Mouse (Mus musculus) liver, embryonic 11.5 days (tissue): ENCODE data around the gene Ccdc138. TPM values are rescaled to one million over a fixed set of nuclear protein-coding genes. Genes with fewer than 3 reads are reported as not detected.

Source experiments
- ATAC-seq: fragments of 200-750 bp; cut with Nextera tagmentation; replicated peaks from 2 replicates; pipeline ENCODE4 v1.8.0; 2017; ENCODE audit warnings: moderate number of reproducible peaks, mild to moderate bottlenecking, moderate TSS enrichment, moderate library complexity; ENCODE audit not compliant: low FRiP score
- DNase-seq: peaks from one replicate; pipeline ENCODE4 v3.0.0-alpha.2; 2017; ENCODE audit warnings: low spot score
- H3K27ac ChIP-seq: fragments of 300-500 bp; sonication (generic); 2 replicates; pipeline ENCODE4 v1.5.1; 2014; ENCODE audit warnings: mild to moderate bottlenecking, low read depth, low read length, control low read depth
- H3K27me3 ChIP-seq: fragments of 300-500 bp; sonication (generic); replicated peaks from 2 replicates; pipeline ENCODE4 v1.6.1; 2014; ENCODE audit warnings: low read length, mixed read lengths; ENCODE audit not compliant: control insufficient read depth, insufficient read depth
- H3K36me3 ChIP-seq: fragments of 300-500 bp; sonication (generic); 2 replicates; pipeline ENCODE4 v1.6.1; 2014; ENCODE audit warnings: mild to moderate bottlenecking, low read length, moderate library complexity, mixed read lengths; ENCODE audit not compliant: control insufficient read depth, insufficient read depth
- H3K4me1 ChIP-seq: fragments of 300-500 bp; sonication (generic); replicated peaks from 2 replicates; pipeline ENCODE4 v1.6.1; 2014; ENCODE audit warnings: low read length, mixed read lengths; ENCODE audit not compliant: control insufficient read depth, insufficient read depth
- H3K4me2 ChIP-seq: fragments of 300-500 bp; sonication (generic); 2 replicates; pipeline ENCODE4 v1.6.1; 2014; ENCODE audit warnings: mild to moderate bottlenecking, control low read depth, moderate library complexity
- H3K4me3 ChIP-seq: fragments of 300-500 bp; sonication (generic); 2 replicates; pipeline ENCODE4 v1.5.1; 2014; ENCODE audit warnings: low read depth, low read length, control low read depth
- H3K9ac ChIP-seq: fragments of 300-500 bp; sonication (generic); 2 replicates; pipeline ENCODE4 v1.6.1; 2014; ENCODE audit warnings: low read depth, low read length, control low read depth
- H3K9me3 ChIP-seq: fragments of 300-500 bp; sonication (generic); 2 replicates; pipeline ENCODE4 v1.6.1; 2016; ENCODE audit warnings: low read length, inconsistent platforms, mixed read lengths; ENCODE audit not compliant: control insufficient read depth
- WGBS: fragments of 180-500 bp; shearing (Covaris S2); extraction: QIAGEN DNeasy Blood & Tissue Kit; methylation state at CpG from one replicate; pipeline ENCODE4 v1.1.7; 2014; 5-methylcytosine and 5-hydroxymethylcytosine counted together
- polyA plus RNA-seq: library from polyadenylated mRNA; unstranded; fragments of >200 nt; fragmentation: Nextera tagmentation; extraction: Ambion mirVana; gene quantifications from 2 replicates; pipeline ENCODE4 v1.2.1, GENCODE M21; 2014

Gene Ccdc138
- polyA plus RNA-seq, 1 experiment from 2014 or later, result 5.3 TPM

DNA sequence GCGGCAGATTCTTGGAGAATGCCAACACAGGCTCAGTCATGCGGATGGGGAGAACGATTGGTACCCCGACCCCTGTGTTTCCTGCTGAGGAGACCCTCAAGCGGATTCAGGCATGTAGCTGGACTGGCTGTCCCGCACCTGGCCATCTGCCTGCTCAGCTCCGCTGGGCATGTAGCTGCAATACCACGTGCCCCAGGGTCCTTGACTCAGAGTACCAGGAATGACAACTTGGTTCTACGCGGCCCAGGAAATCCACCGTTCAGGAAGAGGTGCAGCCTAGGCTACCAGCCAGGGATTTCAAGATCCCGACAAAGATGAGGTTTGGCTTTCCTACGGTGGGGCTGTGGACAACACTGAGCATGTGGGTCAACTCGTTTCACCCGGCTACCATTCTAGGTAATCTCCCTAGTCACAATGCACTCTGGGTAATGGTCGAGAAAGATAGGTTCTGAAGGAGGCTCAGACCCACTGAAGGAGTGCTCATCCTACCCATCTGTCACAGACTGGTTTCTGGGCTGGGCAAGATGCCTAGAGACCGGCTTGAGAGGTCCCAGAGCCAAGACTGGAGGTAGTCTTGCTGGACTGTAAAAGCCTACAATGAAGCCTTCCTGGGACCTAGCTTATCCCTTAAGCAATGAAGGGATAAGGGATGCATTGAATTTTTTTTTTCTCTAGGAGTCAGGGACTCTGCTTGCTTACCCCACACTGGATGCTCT is 120.9 kb downstream of the Ccdc138 start:
- Histone ChIP-seq H3K9me3 (no peaks in the 10 kb centered on the region), H3K9ac (no peak overlapping the region), H3K27ac (no peak overlapping the region), H3K4me1 (no peaks in the 10 kb centered on the region), H3K36me3 (no peaks in the 10 kb centered on the region), H3K4me2 (no peak overlapping the region), H3K27me3 (no peaks in the 10 kb centered on the region), H3K4me3 (no peak overlapping the region)
- no peak for ATAC-seq
- no peak for DNase-seq
- 82% methylated on average over 17 of the region's 17 CpGs for WGBS

DNA sequence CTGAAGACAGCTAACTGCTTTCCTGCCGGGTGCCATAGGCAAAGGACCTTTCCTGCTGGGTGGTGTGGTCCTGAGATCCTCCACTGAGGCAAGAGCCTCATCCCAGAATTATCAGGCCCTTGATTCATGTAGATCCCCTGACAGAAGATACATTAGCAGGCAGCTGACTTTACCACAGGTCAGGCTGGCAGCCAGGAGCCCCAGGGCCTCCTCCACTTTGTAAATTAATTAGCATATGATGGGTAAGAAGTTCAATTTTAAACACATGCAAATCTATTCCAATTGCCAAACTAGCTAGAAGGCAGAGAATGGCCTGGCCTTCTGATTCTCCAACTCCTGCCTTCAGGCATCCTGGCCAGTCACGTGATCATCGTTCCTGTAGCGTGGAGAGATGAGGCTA is 121.5 kb downstream of the Ccdc138 start:
- Histone ChIP-seq H3K36me3 (no peaks in the 10 kb centered on the region), H3K4me3 (no peak overlapping the region), H3K9ac (no peak overlapping the region), H3K9me3 (no peaks in the 10 kb centered on the region), H3K4me2 (no peak overlapping the region), H3K4me1 (no peaks in the 10 kb centered on the region), H3K27ac (no peak overlapping the region), H3K27me3 (no peaks in the 10 kb centered on the region)
- DNase-seq (no peak), ATAC-seq (no peak)
- WGBS, result 80% methylated on average over 4 of the region's 4 CpGs

DNA sequence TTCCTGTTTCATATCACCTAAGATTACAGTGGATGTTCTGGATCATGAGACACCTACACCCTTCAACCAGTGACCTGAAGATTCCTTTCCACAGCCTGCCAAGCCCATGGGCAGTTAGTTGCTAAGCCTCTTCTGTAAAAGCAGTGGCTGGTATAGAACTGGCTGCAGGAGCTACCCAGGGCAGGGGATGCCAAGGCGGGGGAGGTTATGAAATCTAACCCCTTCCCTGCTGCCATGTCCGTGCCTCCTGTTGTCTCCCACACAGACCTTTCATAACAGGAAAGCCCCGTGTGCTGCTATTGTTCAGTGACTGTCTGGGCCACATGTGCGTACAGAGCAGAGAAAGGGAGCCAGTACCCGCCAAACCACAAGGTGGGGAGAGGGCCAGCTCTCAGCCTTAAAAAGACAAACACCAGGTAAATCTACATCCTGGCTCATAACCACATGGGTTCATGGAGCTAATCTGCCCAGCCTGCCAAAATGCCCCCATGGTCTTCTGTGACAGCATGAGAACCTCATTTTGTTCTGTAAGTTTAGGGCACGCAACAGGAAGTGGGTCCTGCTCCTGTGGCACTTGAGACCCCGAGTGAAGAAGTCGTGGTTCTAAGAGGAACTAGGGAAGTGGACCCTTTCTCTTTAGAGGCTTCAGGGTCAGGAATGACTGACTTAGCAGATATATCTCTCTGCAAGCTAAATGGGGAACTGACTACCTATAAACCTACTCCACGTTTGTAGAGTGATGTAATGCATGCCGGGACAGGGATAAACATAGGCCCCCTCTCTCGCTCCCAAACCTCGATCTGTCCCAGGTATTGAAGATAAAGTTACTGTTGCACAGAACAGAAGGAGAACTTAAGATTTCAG is 127.3 kb downstream of the Ccdc138 start:
- Histone ChIP-seq H3K9me3 (no peaks in the 10 kb centered on the region), H3K27ac (no peak overlapping the region), H3K27me3 (no peaks in the 10 kb centered on the region), H3K4me2 (no peak overlapping the region), H3K4me3 (no peak overlapping the region), H3K4me1 (no peaks in the 10 kb centered on the region), H3K9ac (no peak overlapping the region), H3K36me3 (no peaks in the 10 kb centered on the region)
- no peak for DNase-seq
- ATAC-seq, result no peak
- WGBS, result 47% methylated on average over 12 of the region's 12 CpGs

Other genes starting within 250 kb of the Ccdc138 start
- 37.1 and 37.6 TPM in 2 replicates for gene Gcc2, start 242.5 kb upstream of the Ccdc138 start, polyA plus RNA-seq
- gene Lims1, start 174.5 kb upstream of the Ccdc138 start, polyA plus RNA-seq, result 110 and 131 TPM in 2 replicates
- 38.1 and 38.5 TPM in 2 replicates for gene Ranbp2, start 51.0 kb upstream of the Ccdc138 start, polyA plus RNA-seq
- gene Edar, start 177.7 kb downstream of the Ccdc138 start, polyA plus RNA-seq, result 0.04 TPM in 1 of 2 replicates, not detected in the other
- not detected in 2 replicates for gene Gm17542, start 220.3 kb downstream of the Ccdc138 start, polyA plus RNA-seq